Mouse (Mus musculus) lung, embryonic 15.5 days (tissue): Measurements from ENCODE around the gene Zfyve1. TPM values are rescaled to one million over a fixed set of nuclear protein-coding genes. Genes with fewer than 3 reads are reported as not detected.
A peak's percentile ranks its signal among the peaks of the same experiment; 100 is the strongest.
"Not testable (repeated sequence)": the region's sequence is repeated elsewhere in the genome, so short reads cannot be mapped to it uniquely, and the experiment has no call there.

Experiments used
- ATAC-seq: fragments of 200-750 bp; cut with Nextera tagmentation; 2 replicates; pipeline ENCODE4 v1.8.0; 2017; ENCODE audit warnings: moderate number of reproducible peaks, borderline replicate concordance; ENCODE audit not compliant: low FRiP score, low TSS enrichment; ENCODE audit errors: extremely low read depth
- H3K27ac ChIP-seq: fragments of 300-500 bp; sonication (generic); 2 replicates; pipeline ENCODE4 v1.5.1; 2015; ENCODE audit warnings: moderate library complexity, mild to moderate bottlenecking, inconsistent platforms
- H3K27me3 ChIP-seq: fragments of 300-500 bp; sonication (generic); 2 replicates; pipeline ENCODE4 v1.6.1; 2015; ENCODE audit warnings: inconsistent platforms
- H3K36me3 ChIP-seq: fragments of 300-500 bp; sonication (generic); 2 replicates; pipeline ENCODE4 v1.6.1; 2015; ENCODE audit warnings: inconsistent platforms
- H3K4me1 ChIP-seq: fragments of 300-500 bp; sonication (generic); 2 replicates; pipeline ENCODE4 v1.6.1; 2015; ENCODE audit warnings: inconsistent platforms
- H3K4me2 ChIP-seq: fragments of 300-500 bp; sonication (generic); 2 replicates; pipeline ENCODE4 v1.6.1; 2015; ENCODE audit warnings: inconsistent platforms, mild to moderate bottlenecking, moderate library complexity
- H3K4me3 ChIP-seq: fragments of 300-500 bp; sonication (generic); 2 replicates; pipeline ENCODE4 v1.5.1; 2015; ENCODE audit warnings: mild to moderate bottlenecking, inconsistent platforms
- H3K9ac ChIP-seq: fragments of 300-500 bp; sonication (generic); 2 replicates; pipeline ENCODE4 v1.6.1; 2015; ENCODE audit warnings: inconsistent platforms
- H3K9me3 ChIP-seq: fragments of 300-500 bp; sonication (generic); 2 replicates; pipeline ENCODE4 v1.6.1; 2016; ENCODE audit warnings: inconsistent platforms
- WGBS: fragments of 180-500 bp; shearing (Covaris S2); methylation state at CpG from one replicate; pipeline ENCODE4 v1.1.7; 2015; 5-methylcytosine and 5-hydroxymethylcytosine counted together
- polyA plus RNA-seq: library from polyadenylated mRNA; unstranded; fragments of >200 nt; fragmentation: Nextera tagmentation; extraction: Ambion mirVana; gene quantifications from 2 replicates; pipeline ENCODE4 v1.2.1, GENCODE M21; 2015

Zfyve1 gene
- polyA plus RNA-seq, 1 experiment from 2014 or later, result 19.0 TPM

DNA sequence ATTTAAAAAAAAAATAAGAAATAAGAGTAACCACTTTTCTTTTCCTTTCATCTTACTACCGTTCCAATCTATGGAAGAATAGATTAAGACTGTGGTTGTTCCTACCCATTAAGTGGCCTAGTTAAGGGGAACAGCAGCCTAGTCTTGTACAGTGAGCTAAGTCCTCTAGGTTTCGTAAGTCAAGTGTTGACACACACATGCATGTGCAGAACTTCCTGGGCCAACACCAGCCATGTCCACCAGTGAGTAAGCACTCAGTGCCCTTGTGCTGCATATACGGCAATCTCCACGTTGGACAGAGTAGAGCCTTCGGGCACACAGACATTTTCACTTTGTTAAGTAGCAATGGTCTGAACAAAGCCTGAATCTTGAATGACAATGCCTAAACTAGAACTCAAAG is 20.2 kb upstream of the Zfyve1 start:
- Histone ChIP-seq H3K4me1 (no peaks in the 10 kb centered on the region), H3K36me3 (no peaks in the 10 kb centered on the region), H3K27ac (no peak overlapping the region), H3K4me3 (no peak overlapping the region), H3K27me3 (no peaks in the 10 kb centered on the region), H3K9ac (no peak overlapping the region), H3K4me2 (no peak overlapping the region), H3K9me3 (no peaks in the 10 kb centered on the region)
- ATAC-seq, result no peak
- 83% methylated on average over 5 of the region's 5 CpGs for WGBS

DNA sequence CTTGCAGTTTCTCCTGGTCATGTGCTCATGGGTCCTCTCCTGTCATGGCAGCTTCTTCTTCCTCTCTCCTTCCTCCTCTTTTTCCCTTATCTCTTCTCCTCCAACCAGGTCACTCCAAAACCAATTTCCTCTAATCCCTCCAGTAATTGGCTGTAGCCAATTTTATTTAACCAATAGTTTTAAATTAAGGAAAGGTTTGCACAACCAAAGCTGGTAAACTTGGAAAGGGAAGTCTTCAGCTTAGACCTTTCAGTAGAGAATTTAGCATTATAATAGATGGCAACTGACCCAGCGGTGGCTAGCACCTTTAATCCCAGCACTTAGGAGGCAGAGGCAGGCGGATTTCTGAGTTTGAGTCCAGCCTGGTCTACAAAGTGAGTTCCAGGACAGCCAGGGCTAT is 9.4 kb upstream of the Zfyve1 start:
- H3K27me3 ChIP-seq, H3K36me3 ChIP-seq, H3K4me1 ChIP-seq, H3K4me2 ChIP-seq, H3K27ac ChIP-seq, H3K9me3 ChIP-seq, ATAC-seq, H3K9ac ChIP-seq, H3K4me3 ChIP-seq: not testable (repeated sequence)
- WGBS, result 92% methylated on average over 2 of the region's 2 CpGs

DNA sequence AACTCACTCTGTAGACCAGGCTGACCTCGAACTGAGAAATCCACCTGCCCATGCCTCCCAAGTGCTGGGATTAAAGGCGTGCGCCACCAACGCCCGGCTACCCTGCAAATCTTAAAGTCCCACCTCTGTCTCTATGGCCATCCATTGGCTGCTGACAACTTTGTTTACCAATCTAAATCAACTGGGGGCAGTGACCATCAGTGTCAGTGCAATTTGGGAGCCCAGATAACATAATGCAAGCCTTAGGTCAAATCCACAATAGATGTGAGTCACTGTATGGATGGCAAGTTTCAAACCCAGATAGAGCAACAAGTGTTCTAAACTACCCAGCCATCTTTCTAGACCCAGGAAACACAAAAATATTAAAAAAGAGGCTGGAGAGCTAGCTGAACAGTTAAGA is 5.3 kb upstream of the Zfyve1 start:
- no peaks in the 10 kb centered on the region for H3K4me1 ChIP-seq
- H3K9me3 ChIP-seq, result no peaks in the 10 kb centered on the region
- no peaks in the 10 kb centered on the region for H3K36me3 ChIP-seq
- no peak overlapping the region for H3K27ac ChIP-seq
- WGBS, result 79% methylated on average over 5 of the region's 5 CpGs
- no peak for ATAC-seq
- no peak overlapping the region for H3K4me3 ChIP-seq
- H3K4me2 ChIP-seq, result no peak overlapping the region
- no peak overlapping the region for H3K9ac ChIP-seq
- H3K27me3 ChIP-seq, result no peaks in the 10 kb centered on the region

DNA sequence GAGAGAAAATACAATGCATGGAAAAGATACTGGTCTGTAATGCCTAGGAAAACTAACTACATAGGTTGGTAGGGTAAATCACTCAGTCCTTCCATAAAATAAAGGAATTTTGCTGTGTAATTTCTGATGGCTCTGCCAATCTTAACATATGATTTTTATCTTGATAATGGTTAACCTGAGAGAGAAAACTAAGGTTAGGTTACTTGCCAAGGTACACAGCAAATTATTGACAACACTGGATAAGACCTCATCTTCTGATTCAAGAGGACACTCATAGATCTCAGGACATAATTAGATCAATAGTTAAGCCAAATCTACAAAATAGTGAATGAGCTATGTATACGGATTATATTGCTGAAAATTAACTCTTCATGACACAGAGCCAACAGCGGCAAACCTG is 859 bp upstream of the Zfyve1 start:
- Histone ChIP-seq H3K4me3 (no peak overlapping the region), H3K9ac (no peak overlapping the region), H3K27me3 (no peaks in the 10 kb centered on the region), H3K4me1 (peaks cover 8% of the 10 kb centered on the region), H3K36me3 (peaks cover 14% of the 10 kb centered on the region), H3K27ac (no peak overlapping the region), H3K9me3 (no peaks in the 10 kb centered on the region), H3K4me2 (no peak overlapping the region)
- ATAC-seq, result no peak
- 73% methylated on average over 2 of the region's 2 CpGs for WGBS

DNA sequence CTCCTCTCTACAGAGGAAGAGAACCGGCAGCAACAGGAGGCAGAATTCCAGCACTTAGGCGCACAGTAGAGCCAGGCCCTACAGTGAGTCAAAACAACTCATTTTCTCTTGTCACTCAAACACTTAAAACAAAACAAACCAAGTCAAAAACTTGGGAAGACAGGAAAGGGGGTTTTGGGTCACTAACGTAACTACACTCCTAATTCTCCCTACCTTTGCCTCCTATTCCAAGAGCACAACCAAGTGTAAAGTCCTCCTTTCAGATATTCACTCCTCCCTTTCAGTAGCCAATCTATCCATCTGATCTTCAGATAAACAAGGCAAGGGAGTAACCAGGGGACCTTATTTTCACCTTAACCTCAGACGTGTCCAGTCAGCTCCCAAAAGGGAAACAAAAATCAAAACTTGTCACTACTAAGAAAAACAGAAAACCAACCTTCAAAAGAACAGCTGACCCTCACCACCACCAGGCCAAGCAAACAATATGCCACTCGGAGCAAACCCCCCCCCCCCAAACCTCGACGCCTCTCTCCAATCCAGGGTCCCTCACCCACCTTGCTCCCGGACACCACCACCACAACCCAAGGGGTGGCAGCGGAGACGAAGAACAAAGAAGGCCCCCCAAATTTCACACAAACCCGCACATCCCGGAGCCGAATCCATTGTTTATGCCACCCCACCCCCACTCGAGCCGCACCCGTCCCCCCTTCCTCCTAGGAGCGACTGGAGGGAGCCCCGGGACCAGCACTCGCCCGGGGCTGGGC is 649 bp downstream of the Zfyve1 start:
- Histone ChIP-seq H3K27me3 (no peaks in the 10 kb centered on the region), H3K4me1 (peaks cover 8% of the 10 kb centered on the region), H3K27ac (peak overlapping the region; percentile 90), H3K4me3 (peak overlapping the region; percentile 99), H3K9ac (peak overlapping the region; percentile 96), H3K36me3 (peaks cover 14% of the 10 kb centered on the region), H3K4me2 (peak overlapping the region; percentile 70), H3K9me3 (no peaks in the 10 kb centered on the region)
- WGBS, result 1% methylated on average over 18 of the region's 20 CpGs
- no peak for ATAC-seq

DNA sequence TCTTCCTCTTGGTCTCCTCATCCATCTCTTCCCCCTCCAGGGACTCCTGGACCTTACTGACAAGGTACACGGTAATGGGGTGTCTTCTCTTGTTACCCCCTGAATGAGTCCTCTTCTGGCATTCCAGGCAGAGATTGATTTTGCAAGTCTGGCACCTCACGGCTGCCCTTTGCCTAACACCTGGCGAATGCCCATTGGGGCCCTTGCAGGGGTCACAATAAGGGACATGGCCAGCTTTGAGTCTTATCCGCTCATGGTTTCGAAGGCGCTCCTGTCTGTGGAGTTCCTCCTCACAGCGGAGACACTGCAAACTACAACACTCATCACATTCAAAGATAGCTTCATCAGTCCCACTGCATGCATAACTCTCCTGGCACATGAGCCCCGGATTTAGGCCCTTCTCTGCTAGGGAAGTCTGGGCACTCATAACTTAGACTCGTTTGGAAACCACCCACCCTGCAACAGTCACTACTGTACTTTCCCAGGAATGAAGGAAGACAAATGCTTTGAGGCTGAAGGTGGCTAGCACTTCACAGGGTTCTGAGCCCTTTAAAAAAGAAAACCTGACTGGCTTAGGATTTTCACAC is 2.5 kb downstream of the Zfyve1 start:
- no peak overlapping the region for H3K4me2 ChIP-seq
- WGBS, result 85% methylated on average over 9 of the region's 9 CpGs
- peaks cover 8% of the 10 kb centered on the region for H3K4me1 ChIP-seq
- no peaks in the 10 kb centered on the region for H3K9me3 ChIP-seq
- ATAC-seq, result no peak
- H3K27me3 ChIP-seq, result no peaks in the 10 kb centered on the region
- no peak overlapping the region for H3K27ac ChIP-seq
- peaks cover 19% of the 10 kb centered on the region for H3K36me3 ChIP-seq
- H3K9ac ChIP-seq, result no peak overlapping the region
- no peak overlapping the region for H3K4me3 ChIP-seq

DNA sequence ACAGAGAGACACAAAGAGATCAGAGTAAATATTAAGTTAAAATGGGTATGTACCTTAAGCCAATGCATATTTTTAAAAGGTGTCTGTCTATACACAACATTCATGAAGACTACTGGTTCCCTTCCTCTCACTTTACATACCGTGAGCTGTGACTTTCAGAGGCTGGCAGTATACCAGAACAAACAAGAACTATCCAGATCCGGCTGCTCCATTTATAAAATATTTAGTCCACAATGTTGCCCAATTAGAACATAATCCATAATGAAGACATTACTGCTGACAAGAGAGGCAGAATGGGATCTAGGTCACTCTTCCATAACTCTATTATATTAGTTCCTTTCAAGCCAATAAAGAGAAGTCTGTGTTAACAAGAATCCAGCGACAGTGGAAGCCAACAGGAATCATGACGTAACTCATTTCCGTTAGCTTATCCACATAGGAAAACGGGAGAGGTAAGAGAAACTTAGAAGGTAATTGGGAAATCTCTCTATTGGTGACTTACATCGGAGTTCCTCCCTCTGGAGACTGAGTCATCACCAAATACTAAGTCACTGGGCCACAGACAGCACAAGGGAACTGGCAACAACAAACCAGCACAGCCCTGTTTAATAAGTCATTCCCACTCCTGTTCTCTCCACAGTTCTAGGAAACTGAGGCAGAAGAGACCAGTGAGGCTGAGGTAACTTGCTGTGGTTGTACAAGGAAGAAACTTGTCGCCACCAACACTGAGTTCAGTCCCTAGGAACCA is 5.1 kb downstream of the Zfyve1 start:
- Histone ChIP-seq H3K4me3 (no peak overlapping the region), H3K9me3 (no peaks in the 10 kb centered on the region), H3K36me3 (peaks cover 37% of the 10 kb centered on the region), H3K4me1 (peaks cover 8% of the 10 kb centered on the region), H3K9ac (no peak overlapping the region), H3K27ac (no peak overlapping the region), H3K4me2 (no peak overlapping the region), H3K27me3 (no peaks in the 10 kb centered on the region)
- no peak for ATAC-seq
- WGBS, result 88% methylated on average over 8 of the region's 8 CpGs

DNA sequence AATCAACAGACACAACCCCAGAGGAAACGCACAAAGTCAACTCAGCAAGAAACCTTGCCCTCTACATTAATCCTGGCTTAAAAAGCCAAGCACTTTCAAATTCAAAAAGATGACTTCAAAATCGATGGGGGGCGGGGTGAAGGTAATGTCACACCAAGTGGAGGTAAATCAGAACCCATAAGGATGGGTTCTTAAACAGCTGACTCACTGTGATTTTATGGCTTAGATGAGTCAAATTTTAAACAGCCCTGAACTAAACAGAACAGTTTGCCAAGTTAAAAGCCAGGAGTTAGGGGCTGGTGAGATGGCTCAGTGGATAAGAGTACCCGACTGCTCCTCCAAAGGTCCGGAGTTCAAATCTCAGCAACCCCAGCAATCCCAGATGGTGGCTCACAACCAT is 10.4 kb downstream of the Zfyve1 start:
- no peaks in the 10 kb centered on the region for H3K4me1 ChIP-seq
- H3K27ac ChIP-seq, result no peak overlapping the region
- no peaks in the 10 kb centered on the region for H3K27me3 ChIP-seq
- no peak overlapping the region for H3K4me3 ChIP-seq
- H3K9ac ChIP-seq, result no peak overlapping the region
- no peak overlapping the region for H3K4me2 ChIP-seq
- no peaks in the 10 kb centered on the region for H3K9me3 ChIP-seq
- ATAC-seq, result no peak
- peaks cover 32% of the 10 kb centered on the region for H3K36me3 ChIP-seq
- 94% methylated on average over 5 of the region's 5 CpGs for WGBS

DNA sequence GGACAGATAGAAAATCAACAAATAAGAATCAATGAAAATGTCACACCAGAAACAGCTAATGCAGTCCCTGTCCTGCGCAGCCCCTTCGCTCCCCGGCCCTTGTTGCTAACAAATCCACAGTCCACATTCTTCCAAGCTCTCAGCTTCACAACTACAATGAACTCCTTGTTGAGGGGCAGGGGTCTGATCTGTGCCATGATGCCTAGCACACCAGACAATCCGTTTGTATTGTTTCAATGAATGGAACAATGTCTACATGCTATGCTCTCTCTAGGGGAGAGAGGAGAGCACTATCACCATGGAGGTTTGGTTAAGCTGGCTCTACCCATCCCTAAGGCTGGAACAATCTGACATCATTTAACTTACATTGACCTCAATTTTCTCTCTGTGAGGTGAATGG is 14.3 kb downstream of the Zfyve1 start:
- H3K27me3 ChIP-seq, result no peaks in the 10 kb centered on the region
- peaks cover 13% of the 10 kb centered on the region; the same call in 1 of the 2 replicates for H3K36me3 ChIP-seq
- no peak overlapping the region for H3K27ac ChIP-seq
- H3K4me2 ChIP-seq, result no peak overlapping the region
- no peak overlapping the region for H3K9ac ChIP-seq
- no peak overlapping the region for H3K4me3 ChIP-seq
- WGBS, result 77% methylated on average over 4 of the region's 4 CpGs
- no peaks in the 10 kb centered on the region for H3K9me3 ChIP-seq
- ATAC-seq, result no peak
- H3K4me1 ChIP-seq, result no peaks in the 10 kb centered on the region

DNA sequence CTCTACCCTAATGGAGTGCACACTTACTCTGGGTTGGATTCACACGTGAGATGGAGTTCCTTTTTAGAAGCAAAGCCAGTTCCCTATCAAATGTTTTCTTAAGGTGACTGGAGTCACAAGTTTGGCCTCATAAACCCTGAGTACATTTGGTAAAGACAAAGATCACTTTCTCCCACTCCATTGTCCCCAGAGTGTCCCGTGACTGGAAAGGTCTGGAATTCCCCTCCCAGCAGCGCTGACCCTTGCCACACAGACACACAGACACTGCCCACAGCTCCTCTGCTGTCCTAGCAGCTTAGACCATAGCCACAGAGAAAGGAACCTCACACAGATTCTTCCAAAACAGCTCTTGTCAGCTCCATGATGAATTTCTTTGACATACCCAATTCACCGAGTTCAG is 14.9 kb downstream of the Zfyve1 start:
- peaks cover 10% of the 10 kb centered on the region; the same call in 1 of the 2 replicates for H3K36me3 ChIP-seq
- no peak for ATAC-seq

DNA sequence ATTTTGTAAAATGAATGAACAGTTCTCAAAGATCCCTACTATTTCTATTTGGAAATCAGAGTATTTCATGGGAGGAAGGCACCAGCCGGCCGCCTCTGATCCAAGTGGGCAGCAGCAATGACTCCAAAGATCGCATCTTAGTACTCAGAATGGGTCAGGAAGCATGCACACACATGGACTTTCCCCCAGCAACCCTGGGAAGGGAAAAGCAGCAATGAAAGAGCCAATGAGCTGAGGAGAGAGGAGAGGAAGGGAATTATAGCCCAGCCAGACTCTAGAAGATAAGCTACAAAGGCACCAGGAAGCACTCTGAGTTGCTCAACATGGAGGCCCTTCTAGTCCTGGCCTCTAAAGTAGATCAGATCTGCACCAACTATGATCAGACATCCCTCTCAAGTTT is 16.7 kb downstream of the Zfyve1 start:
- Histone ChIP-seq H3K36me3 (peaks cover 24% of the 10 kb centered on the region), H3K4me3 (no peak overlapping the region)
- WGBS, result 93% methylated on average over 3 of the region's 3 CpGs

More for the DNA sequence above, 14.9 kb downstream of the Zfyve1 start:
- Histone ChIP-seq H3K9ac (no peak overlapping the region), H3K9me3 (no peaks in the 10 kb centered on the region), H3K4me1 (no peaks in the 10 kb centered on the region), H3K4me2 (no peak overlapping the region), H3K4me3 (no peak overlapping the region), H3K27me3 (no peaks in the 10 kb centered on the region), H3K27ac (no peak overlapping the region)
- 58% methylated on average over 4 of the region's 4 CpGs for WGBS

More for the DNA sequence above, 16.7 kb downstream of the Zfyve1 start:
- no peak for ATAC-seq
- Histone ChIP-seq H3K9ac (no peak overlapping the region), H3K27ac (no peak overlapping the region), H3K9me3 (no peaks in the 10 kb centered on the region), H3K4me1 (no peaks in the 10 kb centered on the region), H3K4me2 (no peak overlapping the region), H3K27me3 (no peaks in the 10 kb centered on the region)
